Mouse (Mus musculus) intestine, embryonic 14.5 days (tissue): ENCODE measurements around the gene Slc5a5. TPM values are rescaled to one million over a fixed set of nuclear protein-coding genes. Genes with fewer than 3 reads are reported as not detected.
A peak's percentile ranks its signal among the peaks of the same experiment; 100 is the strongest.

Source experiments
- ATAC-seq: fragments of 200-750 bp; cut with Nextera tagmentation; replicated peaks from 2 replicates; pipeline ENCODE4 v1.8.0; 2017; ENCODE audit warnings: low read depth, moderate number of reproducible peaks, moderate TSS enrichment, moderate library complexity; ENCODE audit not compliant: low FRiP score, low TSS enrichment
- DNase-seq: peaks from one replicate; pipeline ENCODE4 v3.0.0-alpha.2; 2018; ENCODE audit warnings: low spot score
- H3K27ac ChIP-seq: fragments of 300-500 bp; sonication (generic); 2 replicates; pipeline ENCODE4 v1.5.1; 2014; ENCODE audit warnings: low read depth, mild to moderate bottlenecking, control low read depth
- H3K27me3 ChIP-seq: fragments of 300-500 bp; sonication (generic); replicated peaks from 2 replicates; pipeline ENCODE4 v1.6.1; 2014; ENCODE audit warnings: low read length, control low read depth; ENCODE audit not compliant: control insufficient read depth, insufficient read depth
- H3K36me3 ChIP-seq: fragments of 300-500 bp; sonication (generic); 2 replicates; pipeline ENCODE4 v1.6.1; 2014; ENCODE audit warnings: low read length, control low read depth; ENCODE audit not compliant: control insufficient read depth, insufficient read depth
- H3K4me1 ChIP-seq: fragments of 300-500 bp; sonication (generic); replicated peaks from 2 replicates; pipeline ENCODE4 v1.6.1; 2014; ENCODE audit warnings: low read length, control low read depth, mixed read lengths; ENCODE audit not compliant: control insufficient read depth, insufficient read depth
- H3K4me2 ChIP-seq: fragments of 300-500 bp; sonication (generic); 2 replicates; pipeline ENCODE4 v1.6.1; 2014; ENCODE audit warnings: low read length
- H3K4me3 ChIP-seq: fragments of 300-500 bp; sonication (generic); 2 replicates; pipeline ENCODE4 v1.5.1; 2014; ENCODE audit warnings: low read depth, low read length, control low read depth, mixed read lengths
- H3K9ac ChIP-seq: fragments of 300-500 bp; sonication (generic); 2 replicates; pipeline ENCODE4 v1.6.1; 2014; ENCODE audit warnings: mild to moderate bottlenecking, low read length
- H3K9me3 ChIP-seq: fragments of 300-500 bp; sonication (generic); 2 replicates; pipeline ENCODE4 v1.6.1; 2016; ENCODE audit warnings: low read length, control low read depth; ENCODE audit not compliant: control insufficient read depth
- WGBS: fragments of 180-500 bp; shearing (Covaris S2); extraction: QIAGEN DNeasy Blood & Tissue Kit; methylation state at CpG from one replicate; pipeline ENCODE4 v1.1.7; 2014; 5-methylcytosine and 5-hydroxymethylcytosine counted together
- polyA plus RNA-seq: library from polyadenylated mRNA; unstranded; fragments of >200 nt; fragmentation: Nextera tagmentation; extraction: Ambion mirVana; gene quantifications from 2 replicates; pipeline ENCODE4 v1.2.1, GENCODE M21; 2014

The Slc5a5 gene
- polyA plus RNA-seq, 1 experiment from 2014 or later: 0.45 TPM

DNA sequence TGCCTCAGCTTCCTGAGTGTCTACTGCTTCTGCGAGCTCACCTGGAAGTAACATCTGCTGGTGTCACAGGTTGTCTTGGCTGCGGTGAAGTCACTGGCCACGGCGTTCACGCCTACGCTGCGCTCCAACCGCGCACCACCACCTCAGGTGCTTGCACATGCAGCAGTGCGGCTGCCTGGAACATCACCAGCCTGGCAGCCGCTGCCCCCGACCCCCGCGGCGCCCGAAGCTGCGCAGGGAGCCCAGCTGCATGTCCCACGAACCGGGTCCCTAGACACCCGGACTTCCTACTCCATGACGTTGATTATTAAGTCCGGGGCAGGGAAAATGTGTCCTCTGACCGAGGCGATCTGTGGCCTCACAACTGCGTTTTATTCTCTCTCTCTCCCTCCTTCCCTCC, 50.1 kb downstream of the Slc5a5 start:
- 69% methylated on average over 25 of the region's 25 CpGs for WGBS
- no peak for ATAC-seq

GRCm38 (mm10) chr8:70841147-70842072, 51.1 kb downstream of the Slc5a5 start:
- Histone ChIP-seq H3K4me1 (peaks cover 8% of the 10 kb centered on the region), H3K4me2 (no peak overlapping the region), H3K9ac (no peak overlapping the region), H3K27ac (no peak overlapping the region), H3K4me3 (no peak overlapping the region), H3K9me3 (no peaks in the 10 kb centered on the region), H3K27me3 (no peaks in the 10 kb centered on the region), H3K36me3 (no peaks in the 10 kb centered on the region)
- ATAC-seq: peak; percentile 6; the same call in 1 of the 2 replicates
- WGBS: 29% methylated on average over 22 of the region's 22 CpGs
- peak; percentile 99 for DNase-seq

More for the DNA sequence above, 50.1 kb downstream of the Slc5a5 start:
- Histone ChIP-seq H3K36me3 (no peaks in the 10 kb centered on the region), H3K27me3 (no peaks in the 10 kb centered on the region), H3K27ac (no peak overlapping the region), H3K4me3 (no peak overlapping the region), H3K9me3 (no peaks in the 10 kb centered on the region), H3K9ac (no peak overlapping the region), H3K4me2 (no peak overlapping the region), H3K4me1 (peaks cover 8% of the 10 kb centered on the region)
- DNase-seq: no peak

DNA sequence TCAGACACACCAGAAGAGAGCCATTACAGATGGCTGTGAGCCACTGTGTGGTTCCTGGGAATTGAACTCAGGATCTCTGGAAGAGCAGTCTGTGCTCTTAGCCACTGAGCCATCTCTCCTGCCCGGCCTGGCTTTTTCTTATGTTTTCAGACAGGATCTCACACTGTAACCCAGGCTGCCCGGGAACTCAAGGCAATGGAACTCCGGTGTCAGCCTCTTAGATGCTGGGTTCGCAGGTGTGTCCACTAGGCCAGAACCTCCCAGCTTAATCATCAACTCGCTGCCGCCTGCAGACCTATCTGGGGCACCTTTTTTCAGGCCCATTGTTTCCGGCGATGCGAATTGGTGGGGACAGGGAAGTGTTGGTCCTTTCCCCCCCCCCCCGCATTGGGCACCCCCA, 52.0 kb downstream of the Slc5a5 start:
- ATAC-seq (no peak), DNase-seq (no peak)
- 48% methylated on average over 10 of the region's 10 CpGs for WGBS
- H3K27ac ChIP-seq: peak overlapping the region; percentile 70; the same call in 1 of the 2 replicates
- peaks cover 8% of the 10 kb centered on the region for H3K4me1 ChIP-seq
- H3K4me2 ChIP-seq: 0 out of 2 replicates have a peak overlapping the region, but pooled peaks have one; percentile 3
- H3K9me3 ChIP-seq: no peaks in the 10 kb centered on the region
- no peak overlapping the region for H3K9ac ChIP-seq
- H3K27me3 ChIP-seq: no peaks in the 10 kb centered on the region
- no peak overlapping the region for H3K4me3 ChIP-seq
- 0 out of 2 replicates have a peak, but pooled peaks cover 4% of the 10 kb centered on the region for H3K36me3 ChIP-seq

- Histone ChIP-seq H3K4me1 (peaks cover 7% of the 10 kb centered on the region), H3K27me3 (no peaks in the 10 kb centered on the region), H3K9ac (peak within 1 kb of the TSS; percentile 79), H3K4me2 (peak within 1 kb of the TSS; percentile 61), H3K4me3 (peak within 1 kb of the TSS; percentile 63), H3K9me3 (no peaks in the 10 kb centered on the region), H3K36me3 (peaks cover 10% of the 10 kb centered on the region; the same call in 1 of the 2 replicates), H3K27ac (peak within 1 kb of the TSS; percentile 90)
- ATAC-seq (peak; percentile 97), DNase-seq (peak; percentile 97)
- WGBS: 2% methylated on average over 55 of the region's 55 CpGs
These were observed 52.9 kb downstream of the Slc5a5 start, which contains the start of gene Arrdc2 for GRCm38 (mm10) chr8:70839408-70840351. Gene Arrdc2, minus strand, starts transcription at chr8:70839720.

DNA sequence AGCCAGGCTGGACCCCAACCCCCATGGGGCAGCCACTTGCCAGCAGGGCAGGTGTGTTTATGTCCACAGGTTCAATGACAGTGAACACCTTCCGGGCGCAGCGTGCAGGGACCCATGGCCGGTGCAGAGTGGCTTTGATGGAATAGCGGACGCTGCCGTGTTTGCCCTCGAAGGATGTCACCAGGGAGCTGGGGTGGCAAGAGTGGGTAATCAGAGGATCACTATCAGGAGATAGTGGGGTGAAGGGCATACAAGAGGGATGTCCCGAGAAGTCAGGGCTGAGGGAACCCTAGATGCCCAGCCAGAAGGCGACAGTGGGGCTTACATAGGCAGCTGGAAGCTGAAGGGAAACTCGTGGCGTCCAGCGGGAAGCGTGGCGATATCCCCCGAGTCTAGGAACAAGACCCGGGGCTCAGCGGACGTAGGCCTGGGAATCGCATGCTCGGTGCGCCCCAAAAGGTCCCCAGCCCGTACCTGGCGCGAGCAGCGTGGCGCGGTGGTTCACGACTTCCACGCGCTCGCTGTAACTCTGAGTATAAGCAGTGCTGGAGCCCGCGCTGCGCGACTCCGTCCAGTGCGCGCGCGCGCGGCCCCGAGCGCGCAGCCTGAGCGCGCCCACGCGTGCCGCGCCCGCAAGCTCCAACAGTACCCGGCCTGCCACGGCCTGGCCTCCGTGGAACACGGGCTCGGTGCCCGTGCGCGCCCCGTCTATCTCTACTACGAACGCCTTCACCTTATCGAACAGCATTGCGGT, 53.7 kb downstream of the Slc5a5 start:
- Histone ChIP-seq H3K4me1 (peaks cover 6% of the 10 kb centered on the region), H3K27me3 (no peaks in the 10 kb centered on the region), H3K36me3 (peaks cover 10% of the 10 kb centered on the region; the same call in 1 of the 2 replicates), H3K4me2 (peak overlapping the region; percentile 61), H3K9ac (peak overlapping the region; percentile 79), H3K9me3 (no peaks in the 10 kb centered on the region), H3K27ac (peak overlapping the region; percentile 90), H3K4me3 (peak overlapping the region; percentile 63)
- WGBS: 2% methylated on average over 66 of the region's 66 CpGs
- ATAC-seq (peak; percentile 41), DNase-seq (peak; percentile 76)

GRCm38 (mm10) chr8:70836666-70837065, 55.9 kb downstream of the Slc5a5 start:
- H3K9ac ChIP-seq: no peak overlapping the region
- no peak overlapping the region for H3K4me2 ChIP-seq

GRCm38 (mm10) chr8:70834071-70834470, 58.5 kb downstream of the Slc5a5 start:
- Histone ChIP-seq H3K27ac (no peak overlapping the region), H3K4me2 (no peak overlapping the region), H3K27me3 (no peaks in the 10 kb centered on the region), H3K4me3 (no peak overlapping the region), H3K4me1 (peaks cover 4% of the 10 kb centered on the region), H3K9ac (no peak overlapping the region), H3K9me3 (no peaks in the 10 kb centered on the region), H3K36me3 (peaks cover 10% of the 10 kb centered on the region; the same call in 1 of the 2 replicates)
- no peak for ATAC-seq
- no peak for DNase-seq
- 96% methylated on average over 3 of the region's 3 CpGs for WGBS

More at GRCm38 (mm10) chr8:70836666-70837065, 55.9 kb downstream of the Slc5a5 start:
- ATAC-seq (no peak), DNase-seq (no peak)
- H3K27me3 ChIP-seq: no peaks in the 10 kb centered on the region
- H3K4me3 ChIP-seq: no peak overlapping the region
- peaks cover 6% of the 10 kb centered on the region for H3K4me1 ChIP-seq
- peaks cover 10% of the 10 kb centered on the region; the same call in 1 of the 2 replicates for H3K36me3 ChIP-seq
- 89% methylated on average over 12 of the region's 12 CpGs for WGBS
- no peaks in the 10 kb centered on the region for H3K9me3 ChIP-seq
- H3K27ac ChIP-seq: no peak overlapping the region
